Mouse (Mus musculus) midbrain, embryonic 16.5 days (tissue): ENCODE measurements around the gene Lrig1. TPM values are rescaled to one million over a fixed set of nuclear protein-coding genes. Genes with fewer than 3 reads are reported as not detected.

Experiments used
- ATAC-seq: fragments of 200-750 bp; cut with Nextera tagmentation; 2 replicates; pipeline ENCODE4 v1.8.0; 2017; ENCODE audit warnings: moderate TSS enrichment
- H3K27ac ChIP-seq: fragments of 300-500 bp; sonication (generic); 2 replicates; pipeline ENCODE4 v1.5.1; 2014; ENCODE audit warnings: mild to moderate bottlenecking, low read length, mixed read lengths
- H3K27me3 ChIP-seq: fragments of 300-500 bp; sonication (generic); 2 replicates; pipeline ENCODE4 v1.6.1; 2014; ENCODE audit warnings: low read depth, low read length, mixed read lengths; ENCODE audit not compliant: control insufficient read depth, insufficient read depth
- H3K36me3 ChIP-seq: fragments of 300-500 bp; sonication (generic); 2 replicates; pipeline ENCODE4 v1.6.1; 2014; ENCODE audit warnings: mild to moderate bottlenecking, low read length, moderate library complexity, mixed read lengths; ENCODE audit not compliant: control insufficient read depth, insufficient read depth
- H3K4me1 ChIP-seq: fragments of 300-500 bp; sonication (generic); 2 replicates; pipeline ENCODE4 v1.6.1; 2014; ENCODE audit warnings: mild to moderate bottlenecking, low read length, mixed read lengths; ENCODE audit not compliant: control insufficient read depth, insufficient read depth
- H3K4me2 ChIP-seq: fragments of 300-500 bp; sonication (generic); 2 replicates; pipeline ENCODE4 v1.6.1; 2014; ENCODE audit warnings: mild to moderate bottlenecking, low read length, mixed read lengths
- H3K4me3 ChIP-seq: fragments of 300-500 bp; sonication (generic); 2 replicates; pipeline ENCODE4 v1.5.1; 2014; ENCODE audit warnings: low read depth, mild to moderate bottlenecking, low read length, moderate library complexity, mixed read lengths
- H3K9ac ChIP-seq: fragments of 300-500 bp; sonication (generic); 2 replicates; pipeline ENCODE4 v1.6.1; 2014; ENCODE audit warnings: low read depth, low read length, mixed read lengths
- H3K9me3 ChIP-seq: fragments of 300-500 bp; sonication (generic); replicated peaks from 2 replicates; pipeline ENCODE4 v1.6.1; 2014; ENCODE audit warnings: mild to moderate bottlenecking, low read length, mixed read lengths; ENCODE audit not compliant: control insufficient read depth, poor library complexity, severe bottlenecking
- WGBS: fragments of 180-500 bp; shearing (Covaris S2); extraction: QIAGEN DNeasy Blood & Tissue Kit; methylation state at CpG from one replicate; pipeline ENCODE4 v1.1.7; 2014; 5-methylcytosine and 5-hydroxymethylcytosine counted together
- polyA plus RNA-seq: library from polyadenylated mRNA; unstranded; fragments of >200 nt; fragmentation: Nextera tagmentation; extraction: Ambion mirVana; gene quantifications from 2 replicates; pipeline ENCODE4 v1.2.1, GENCODE M21; 2015

Lrig1 gene
- polyA plus RNA-seq, 1 experiment from 2014 or later = 14.2 TPM

- Histone ChIP-seq H3K4me1 (peaks cover 8% of the 10 kb centered on the region), H3K4me3 (no peak overlapping the region), H3K9me3 (no peaks in the 10 kb centered on the region), H3K36me3 (no peaks in the 10 kb centered on the region), H3K27me3 (no peaks in the 10 kb centered on the region), H3K4me2 (no peak overlapping the region), H3K27ac (no peak overlapping the region), H3K9ac (no peak overlapping the region)
- 89% methylated on average over 11 of the region's 11 CpGs for WGBS
- no peak for ATAC-seq
These were observed 105.2 kb downstream of the Lrig1 start for GRCm38 (mm10) chr6:94594711-94595110.

GRCm38 (mm10) chr6:94594096-94594665 is 105.8 kb downstream of the Lrig1 start:
- H3K27ac ChIP-seq = no peak overlapping the region
- no peaks in the 10 kb centered on the region for H3K27me3 ChIP-seq
- H3K4me3 ChIP-seq = no peak overlapping the region
- no peak overlapping the region for H3K4me2 ChIP-seq
- no peak overlapping the region for H3K9ac ChIP-seq
- ATAC-seq = no peak
- H3K4me1 ChIP-seq = peaks cover 8% of the 10 kb centered on the region
- H3K9me3 ChIP-seq = no peaks in the 10 kb centered on the region
- H3K36me3 ChIP-seq = no peaks in the 10 kb centered on the region
- 80% methylated on average over 6 of the region's 6 CpGs for WGBS

GRCm38 (mm10) chr6:94592710-94593109 is 107.2 kb downstream of the Lrig1 start:
- no peak overlapping the region for H3K9ac ChIP-seq
- ATAC-seq = no peak
- H3K36me3 ChIP-seq = no peaks in the 10 kb centered on the region
- no peaks in the 10 kb centered on the region for H3K9me3 ChIP-seq
- 18% methylated on average over 4 of the region's 4 CpGs for WGBS
- H3K4me1 ChIP-seq = peaks cover 8% of the 10 kb centered on the region
- no peak overlapping the region for H3K4me2 ChIP-seq
- H3K27me3 ChIP-seq = no peaks in the 10 kb centered on the region
- H3K27ac ChIP-seq = no peak overlapping the region
- H3K4me3 ChIP-seq = no peak overlapping the region

- no peak for ATAC-seq
- Histone ChIP-seq H3K4me1 (peaks cover 8% of the 10 kb centered on the region), H3K9me3 (no peaks in the 10 kb centered on the region), H3K9ac (no peak overlapping the region), H3K27me3 (no peaks in the 10 kb centered on the region), H3K27ac (no peak overlapping the region), H3K4me3 (no peak overlapping the region), H3K36me3 (no peaks in the 10 kb centered on the region), H3K4me2 (no peak overlapping the region)
- WGBS = 33% methylated on average over 8 of the region's 8 CpGs
These were observed 107.7 kb downstream of the Lrig1 start for GRCm38 (mm10) chr6:94592243-94592642.

GRCm38 (mm10) chr6:94588365-94588764 is 111.6 kb downstream of the Lrig1 start:
- H3K4me3 ChIP-seq = no peak overlapping the region
- no peak overlapping the region for H3K9ac ChIP-seq
- H3K9me3 ChIP-seq = no peaks in the 10 kb centered on the region
- WGBS = 88% methylated on average over 4 of the region's 4 CpGs
- H3K27me3 ChIP-seq = no peaks in the 10 kb centered on the region
- H3K4me2 ChIP-seq = no peak overlapping the region
- no peak for ATAC-seq
- H3K27ac ChIP-seq = no peak overlapping the region
- no peaks in the 10 kb centered on the region for H3K36me3 ChIP-seq
- H3K4me1 ChIP-seq = peaks cover 8% of the 10 kb centered on the region

- no peak overlapping the region for H3K4me2 ChIP-seq
- no peaks in the 10 kb centered on the region for H3K9me3 ChIP-seq
- H3K36me3 ChIP-seq = no peaks in the 10 kb centered on the region
- no peak overlapping the region for H3K4me3 ChIP-seq
- no peak overlapping the region for H3K27ac ChIP-seq
- no peak overlapping the region for H3K9ac ChIP-seq
- WGBS = 84% methylated on average over 4 of the region's 4 CpGs
- no peaks in the 10 kb centered on the region for H3K4me1 ChIP-seq
- no peaks in the 10 kb centered on the region for H3K27me3 ChIP-seq
- no peak for ATAC-seq
These were observed 115.0 kb downstream of the Lrig1 start for GRCm38 (mm10) chr6:94584976-94585375.

- H3K4me1 ChIP-seq = no peaks in the 10 kb centered on the region
- WGBS = 94% methylated on average over 9 of the region's 9 CpGs
These were observed 115.7 kb downstream of the Lrig1 start for GRCm38 (mm10) chr6:94584147-94584695.

GRCm38 (mm10) chr6:94582055-94582454 is 117.9 kb downstream of the Lrig1 start:
- Histone ChIP-seq H3K9ac (no peak overlapping the region), H3K4me2 (no peak overlapping the region), H3K9me3 (no peaks in the 10 kb centered on the region), H3K27me3 (no peaks in the 10 kb centered on the region), H3K36me3 (no peaks in the 10 kb centered on the region), H3K4me1 (no peaks in the 10 kb centered on the region), H3K4me3 (no peak overlapping the region), H3K27ac (no peak overlapping the region)
- no peak for ATAC-seq
- 88% methylated on average over 9 of the region's 9 CpGs for WGBS

More at GRCm38 (mm10) chr6:94584147-94584695, 115.7 kb downstream of the Lrig1 start:
- no peaks in the 10 kb centered on the region for H3K27me3 ChIP-seq
- H3K36me3 ChIP-seq = no peaks in the 10 kb centered on the region
- no peak overlapping the region for H3K9ac ChIP-seq
- no peaks in the 10 kb centered on the region for H3K9me3 ChIP-seq
- no peak overlapping the region for H3K4me2 ChIP-seq
- no peak for ATAC-seq
- H3K27ac ChIP-seq = no peak overlapping the region
- no peak overlapping the region for H3K4me3 ChIP-seq

GRCm38 (mm10) chr6:94577991-94578390 is 122.0 kb downstream of the Lrig1 start:
- no peak overlapping the region for H3K4me3 ChIP-seq
- 6% methylated on average over 8 of the region's 8 CpGs for WGBS
- peak; percentile 74; the same call in 1 of the 2 replicates for ATAC-seq
- no peak overlapping the region for H3K27ac ChIP-seq
- no peak overlapping the region for H3K9ac ChIP-seq
- H3K4me2 ChIP-seq = no peak overlapping the region
- no peaks in the 10 kb centered on the region for H3K27me3 ChIP-seq
- H3K9me3 ChIP-seq = no peaks in the 10 kb centered on the region
- H3K36me3 ChIP-seq = no peaks in the 10 kb centered on the region
- peaks cover 10% of the 10 kb centered on the region for H3K4me1 ChIP-seq
